Mouse (Mus musculus): ENCODE measurements at regions not wholly inside any gene's neighbourhood (a gene's known extent, or its start where the extent isn't known, plus 50 kb on each side); places are given as distances from the start of the nearest gene placed in this dataset.

DNA sequence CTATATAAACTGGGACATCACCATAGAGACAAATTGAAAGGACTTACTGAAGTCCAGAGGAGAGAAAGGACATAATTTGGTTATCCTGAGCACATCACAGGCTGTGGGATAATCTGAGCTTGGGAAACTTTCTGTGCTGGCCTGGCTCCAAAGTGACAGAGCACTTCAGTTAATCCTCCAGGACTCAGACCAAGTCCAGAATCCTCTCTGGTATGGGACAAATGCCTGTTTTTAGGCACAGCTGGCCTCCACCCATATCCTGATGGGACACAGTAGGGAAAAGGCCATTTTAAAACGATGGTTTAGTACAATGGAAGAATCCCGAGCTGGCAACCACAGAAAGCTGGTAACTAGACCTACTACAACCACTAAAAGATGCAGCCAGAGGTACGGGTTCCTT, 151.3 kb downstream of the Snx19 start:
- DNase-seq (ENCODE audit: low spot score): no peak

GRCm38 (mm10) chr9:30577243-30577642, 150.3 kb downstream of the Snx19 start:
- DNase-seq (ENCODE audit: low spot score): no peak

- DNase-seq (ENCODE audit: low spot score): no peak
Measured at GRCm38 (mm10) chr9:30575531-30575930, 148.6 kb downstream of the Snx19 start.

- DNase-seq (ENCODE audit: low spot score): no peak
Measured at GRCm38 (mm10) chr9:30573294-30573693, 146.4 kb downstream of the Snx19 start.

- DNase-seq (ENCODE audit: low spot score): no peak
Measured at GRCm38 (mm10) chr9:30571014-30571413, 144.1 kb downstream of the Snx19 start.

- no peak for DNase-seq (ENCODE audit: low spot score)
Measured at GRCm38 (mm10) chr9:30564765-30565680, 138.1 kb downstream of the Snx19 start.

- DNase-seq (ENCODE audit: low spot score): no peak
Measured at GRCm38 (mm10) chr9:30563399-30563798, 136.5 kb downstream of the Snx19 start.

DNA sequence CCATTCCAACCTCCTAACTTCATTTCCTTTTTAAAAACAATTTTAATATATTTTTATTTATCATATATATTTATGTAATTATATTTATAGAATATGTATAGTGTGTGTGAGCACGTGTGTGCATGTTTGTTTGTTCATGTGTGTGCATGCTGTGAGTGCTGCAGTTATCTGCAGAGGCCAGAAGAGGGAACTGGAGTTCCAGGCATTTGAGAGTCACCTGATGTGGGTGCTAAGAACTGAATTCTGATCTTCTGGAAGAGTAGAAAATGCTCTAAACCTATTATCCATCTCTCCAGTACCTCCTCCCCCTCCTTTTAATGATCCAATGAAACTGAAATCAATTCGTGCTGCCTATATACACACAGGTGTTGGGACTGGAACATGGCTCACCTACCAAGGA, 128.0 kb downstream of the Snx19 start:
- DNase-seq (ENCODE audit: low spot score): no peak

DNA sequence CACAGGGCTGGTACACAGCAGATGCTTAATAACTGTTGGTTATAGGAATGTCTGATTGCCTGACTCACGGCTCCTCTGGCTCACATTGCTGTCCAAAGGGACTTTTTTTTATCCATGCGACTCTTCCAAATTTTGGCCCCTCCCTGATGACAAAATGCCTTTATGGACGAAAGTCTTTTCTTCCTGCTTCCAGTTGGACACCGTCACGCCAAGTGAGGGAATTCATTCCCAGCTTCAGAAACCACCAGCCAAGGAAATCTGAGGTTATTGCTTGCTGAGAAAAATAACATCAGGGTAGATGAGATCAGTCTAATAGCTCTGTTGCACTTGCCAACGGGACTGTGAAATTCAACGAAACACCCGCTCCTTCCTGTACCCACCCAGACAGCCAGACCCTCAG, 125.8 kb downstream of the Snx19 start:
- DNase-seq (ENCODE audit: low spot score): no peak

GRCm38 (mm10) chr9:30549892-30550515, 123.1 kb downstream of the Snx19 start:
- DNase-seq (ENCODE audit: low spot score): no peak

- no peak for DNase-seq (ENCODE audit: low spot score)
Measured at GRCm38 (mm10) chr9:30539858-30540257, 113.0 kb downstream of the Snx19 start.

DNA sequence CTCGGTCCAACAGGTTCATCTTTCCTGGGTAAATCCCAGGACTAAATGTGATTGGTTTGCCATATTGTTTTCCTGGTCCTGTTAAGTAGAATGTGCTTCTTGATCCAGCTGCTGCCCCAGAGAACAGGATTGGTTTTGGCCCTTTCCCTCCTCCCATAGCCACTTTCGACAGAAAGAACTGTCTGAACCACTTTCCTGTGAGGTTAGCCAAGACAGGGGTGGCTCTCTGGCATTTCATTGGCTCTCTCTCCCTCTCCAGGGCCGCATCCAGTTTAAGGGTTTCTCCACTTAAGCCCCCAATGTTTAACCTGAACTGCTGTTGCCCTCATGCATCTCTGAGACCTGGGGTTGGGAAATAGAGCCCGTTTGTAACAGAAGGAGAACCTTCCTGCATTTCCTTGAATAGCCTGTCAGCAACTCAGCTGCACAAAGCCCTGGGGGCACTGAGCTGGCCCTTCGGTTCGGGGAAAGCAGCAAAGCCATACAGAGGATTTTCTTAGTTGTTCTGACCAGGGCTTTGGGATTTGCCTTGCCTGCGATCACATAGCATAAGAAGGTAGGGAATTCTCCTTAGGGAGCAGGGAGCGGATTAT, 109.7 kb downstream of the Snx19 start:
- DNase-seq (ENCODE audit: low spot score): no peak

DNA sequence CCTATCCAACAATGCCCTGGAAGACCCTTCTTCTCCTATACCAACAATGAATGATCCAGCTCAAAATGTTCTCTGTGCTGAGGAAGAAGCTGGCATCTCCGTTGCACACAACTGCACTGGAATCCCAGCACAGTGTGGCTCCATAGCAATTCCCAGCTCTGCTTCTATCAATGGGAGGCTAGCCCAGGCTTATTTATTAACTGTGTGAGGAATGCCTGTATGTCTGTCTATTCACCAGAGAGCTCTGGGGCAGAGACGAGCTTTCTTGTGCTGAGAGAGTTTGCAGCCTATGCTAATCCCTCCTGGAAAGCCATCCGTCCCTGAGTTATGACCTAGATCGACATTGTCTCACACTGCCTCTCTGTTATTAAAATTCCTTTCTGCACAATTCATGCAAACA, 108.1 kb downstream of the Snx19 start:
- no peak for DNase-seq (ENCODE audit: low spot score)

- no peak for DNase-seq (ENCODE audit: low spot score)
Measured at GRCm38 (mm10) chr9:30533780-30534343, 107.0 kb downstream of the Snx19 start.

DNA sequence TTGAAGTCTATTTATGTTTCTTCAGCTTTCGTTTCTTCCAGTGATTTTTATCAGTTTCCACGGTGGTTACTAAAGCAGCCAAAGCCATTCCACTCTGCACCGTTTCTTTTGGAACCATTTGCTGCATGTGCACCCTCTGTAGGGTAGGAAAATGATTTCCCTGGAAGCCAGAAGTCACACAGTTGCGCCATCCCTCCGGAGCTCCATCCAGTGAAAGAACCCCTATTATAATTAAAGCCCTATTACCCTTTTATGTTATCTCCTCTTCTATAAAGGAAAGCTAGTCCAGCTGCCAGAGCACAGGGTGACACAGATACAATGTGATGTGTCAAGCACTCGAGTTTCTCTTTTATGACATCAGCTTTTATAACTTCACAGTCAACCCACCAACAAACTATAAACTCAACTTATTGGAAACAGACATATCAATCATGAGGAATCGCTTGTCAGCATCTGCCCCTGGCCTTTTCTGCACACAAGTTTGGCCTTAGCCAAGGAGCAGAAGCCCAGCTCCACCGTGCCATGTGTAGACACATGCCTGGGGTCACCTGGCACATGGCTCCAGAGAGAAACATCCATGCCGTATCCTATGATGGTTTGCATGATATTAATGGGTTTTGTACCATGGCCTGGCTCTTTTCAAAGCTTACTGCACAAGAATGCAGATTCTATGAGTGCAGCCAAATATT, 106.3 kb downstream of the Snx19 start:
- DNase-seq (ENCODE audit: low spot score): no peak

GRCm38 (mm10) chr9:30525086-30525485, 98.2 kb downstream of the Snx19 start:
- DNase-seq (ENCODE audit: low spot score): no peak

GRCm38 (mm10) chr9:30524401-30525066, 97.6 kb downstream of the Snx19 start:
- DNase-seq (ENCODE audit: low spot score): no peak

GRCm38 (mm10) chr9:30523852-30524251, 96.9 kb downstream of the Snx19 start:
- no peak for DNase-seq (ENCODE audit: low spot score)

DNA sequence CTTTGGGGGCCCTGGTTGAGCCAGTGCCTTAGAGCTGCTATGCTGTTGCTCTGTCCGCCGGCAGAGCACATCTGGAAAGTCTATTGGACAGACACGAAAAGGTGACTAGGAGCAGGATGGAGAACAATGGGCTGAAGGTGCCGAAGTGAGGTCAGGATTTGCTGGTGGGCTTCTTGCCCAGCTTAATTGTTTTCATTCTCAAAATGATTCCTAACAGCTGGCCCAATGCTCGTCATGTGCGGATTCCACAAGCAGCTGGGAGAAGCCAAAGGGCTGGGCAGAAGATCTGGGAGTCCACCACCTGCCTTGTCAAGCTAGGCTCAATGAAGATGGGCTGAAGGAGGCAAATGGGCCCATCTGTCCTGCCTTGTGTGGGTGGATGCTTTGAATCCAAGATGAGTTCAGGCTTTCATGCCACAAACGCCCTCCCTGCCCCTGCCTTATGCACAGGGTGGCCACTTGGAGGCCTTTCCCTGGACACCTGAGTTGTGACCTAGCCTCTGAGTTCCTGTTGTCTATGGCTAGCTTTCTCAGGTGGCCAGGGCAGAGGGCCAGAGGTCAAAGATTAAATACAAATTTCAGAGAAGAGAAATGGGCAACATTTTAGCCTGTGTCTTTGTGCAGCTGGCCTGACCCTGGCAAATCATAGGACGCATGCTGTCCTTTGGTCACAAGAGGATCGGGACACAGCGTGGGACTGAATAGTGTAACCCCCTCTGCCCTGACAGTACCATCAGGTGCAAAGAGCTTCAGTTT, 95.9 kb downstream of the Snx19 start:
- no peak for DNase-seq (ENCODE audit: low spot score)

DNA sequence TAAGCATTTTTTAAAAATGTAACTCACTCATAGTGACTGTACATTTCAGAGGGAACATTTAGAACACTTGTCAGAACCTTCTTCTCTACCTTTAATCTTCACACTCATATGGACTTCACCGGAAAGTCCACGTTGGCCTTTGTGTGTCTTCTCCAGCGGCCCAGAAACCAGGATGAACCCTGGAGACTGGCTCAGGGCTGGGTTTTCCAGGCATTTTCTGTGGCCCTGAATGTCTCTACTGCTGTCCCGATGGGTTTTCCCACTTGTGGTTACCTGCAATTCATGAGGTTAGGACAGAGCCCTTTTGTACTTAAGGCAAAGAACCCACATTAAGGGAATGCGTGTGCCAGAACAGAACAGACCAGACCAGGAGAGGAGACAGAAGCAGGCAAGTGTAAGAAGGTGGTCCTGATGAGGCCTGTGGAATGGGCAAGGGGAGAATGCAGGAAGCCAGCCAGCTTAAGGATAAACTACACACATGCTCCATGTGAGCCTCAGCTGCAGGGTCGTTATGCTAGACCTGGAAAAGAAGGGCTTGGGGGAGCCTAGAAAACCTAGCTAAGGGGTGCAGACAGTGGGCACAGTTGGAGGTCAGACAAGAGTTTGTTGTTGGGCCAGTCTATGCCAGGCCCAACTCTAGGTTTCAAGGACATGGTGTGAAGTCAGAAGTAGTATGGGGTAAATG, 94.8 kb downstream of the Snx19 start:
- DNase-seq (ENCODE audit: low spot score): no peak

Measured in retina, embryonic 14.5 days (tissue).